Mouse (Mus musculus): ENCODE measurements around the gene Psmd1. TPM values are rescaled to one million over a fixed set of nuclear protein-coding genes. Genes with fewer than 3 reads are reported as not detected.
A peak's percentile ranks its signal among the peaks of the same experiment; 100 is the strongest.

The Psmd1 gene
- polyA plus RNA-seq, 1 experiment = 72.1 TPM

- TF ChIP-seq CTCF (IDR thresholded peaks at IDR 0.05; ENCODE audit: extremely low read depth, insufficient read depth, low read length) (no peak), POLR2A (IDR thresholded peaks at IDR 0.05; ENCODE audit: extremely low read depth, insufficient read depth, low read length) (no peak)
- Histone ChIP-seq H3K27ac (ENCODE audit: insufficient read depth, low read length) (no peak overlapping the region), H3K4me1 (ENCODE audit: control insufficient read depth, insufficient read depth, low read length) (no peaks in the 10 kb centered on the region; the same call in none of the 2 replicates), H3K4me3 (ENCODE audit: insufficient read depth, low read length) (no peak overlapping the region)
Measured at GRCm38 (mm10) chr1:86040817-86041216, 23.4 kb upstream of the Psmd1 start.

GRCm38 (mm10) chr1:86045056-86045455, 19.1 kb upstream of the Psmd1 start:
- Histone ChIP-seq H3K4me1 (ENCODE audit: control insufficient read depth, insufficient read depth, low read length) (no peaks in the 10 kb centered on the region; the same call in 1 of the 2 replicates), H3K27ac (ENCODE audit: insufficient read depth, low read length) (no peak overlapping the region), H3K4me3 (ENCODE audit: insufficient read depth, low read length) (no peak overlapping the region)
- TF ChIP-seq POLR2A (IDR thresholded peaks at IDR 0.05; ENCODE audit: extremely low read depth, insufficient read depth, low read length) (no peak), CTCF (IDR thresholded peaks at IDR 0.05; ENCODE audit: extremely low read depth, insufficient read depth, low read length) (no peak)

DNA sequence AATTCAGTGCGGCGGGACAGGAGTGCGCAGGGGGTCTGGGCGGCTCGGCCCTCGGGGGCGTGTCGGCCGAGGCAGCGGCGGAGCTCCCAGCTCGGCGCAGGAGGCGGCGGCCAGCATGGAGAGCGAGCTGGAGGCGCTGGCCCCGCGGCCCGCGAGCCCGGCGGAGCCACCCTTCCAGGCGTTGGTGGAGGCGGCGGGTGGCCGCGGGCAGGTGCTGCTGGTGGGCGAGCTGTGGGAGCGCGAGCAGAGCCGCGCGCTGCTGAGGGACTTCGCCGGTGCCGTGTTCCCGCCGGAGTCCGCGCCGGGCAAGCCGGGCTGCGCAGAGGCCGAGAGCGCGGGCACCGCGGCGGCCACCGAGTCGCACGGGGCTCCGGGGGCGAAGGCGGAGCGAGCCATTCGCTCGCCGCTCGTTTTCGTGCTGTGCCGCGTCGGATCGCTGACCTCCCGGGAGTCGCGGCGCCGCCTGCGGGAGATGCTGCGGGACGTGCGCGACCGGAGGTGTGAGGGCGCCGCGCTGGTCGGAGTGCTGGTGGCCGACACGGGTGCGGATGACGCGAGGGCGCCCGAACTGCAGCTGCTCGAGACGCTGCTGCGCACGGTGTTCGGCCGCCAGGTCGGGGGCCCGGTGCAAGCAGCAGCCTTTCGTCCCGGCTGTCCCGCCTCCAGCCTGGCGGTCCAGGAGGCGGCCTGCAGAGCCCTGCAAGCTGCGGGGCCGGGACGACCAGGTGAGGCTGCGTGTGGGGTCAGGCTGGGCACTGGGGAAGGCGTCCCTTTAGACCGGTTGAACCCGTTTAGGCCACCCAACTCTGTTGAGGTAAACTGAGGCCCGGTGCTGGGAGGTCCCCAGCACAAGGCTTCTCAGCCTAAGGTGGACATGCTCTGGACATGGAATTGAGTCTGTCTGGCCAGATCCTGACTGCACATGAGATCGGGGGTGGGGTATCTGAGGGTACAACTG, 18.1 kb upstream of the Psmd1 start, which contains the start of gene 2810459M11Rik:
Gene 2810459M11Rik, plus strand, starts transcription at position 16 of the 958 bp plus-strand sequence.
- Histone ChIP-seq H3K27ac (ENCODE audit: insufficient read depth, low read length) (peak within 1 kb of the TSS; percentile 80), H3K4me3 (ENCODE audit: insufficient read depth, low read length) (peak within 1 kb of the TSS; percentile 63), H3K4me1 (ENCODE audit: control insufficient read depth, insufficient read depth, low read length) (no peaks in the 10 kb centered on the region; the same call in 1 of the 2 replicates)
- no peak for TF ChIP-seq CTCF (IDR thresholded peaks at IDR 0.05; ENCODE audit: extremely low read depth, insufficient read depth, low read length)
- no peak for TF ChIP-seq POLR2A (IDR thresholded peaks at IDR 0.05; ENCODE audit: extremely low read depth, insufficient read depth, low read length)

GRCm38 (mm10) chr1:86046833-86047563, 17.2 kb upstream of the Psmd1 start:
- no peak for TF ChIP-seq CTCF (IDR thresholded peaks at IDR 0.05; ENCODE audit: extremely low read depth, insufficient read depth, low read length)
- TF ChIP-seq POLR2A (IDR thresholded peaks at IDR 0.05; ENCODE audit: extremely low read depth, insufficient read depth, low read length) = no peak
- Histone ChIP-seq H3K27ac (ENCODE audit: insufficient read depth, low read length) (no peak overlapping the region), H3K4me3 (ENCODE audit: insufficient read depth, low read length) (peak overlapping the region; percentile 63), H3K4me1 (ENCODE audit: control insufficient read depth, insufficient read depth, low read length) (no peaks in the 10 kb centered on the region; the same call in 1 of the 2 replicates)

DNA sequence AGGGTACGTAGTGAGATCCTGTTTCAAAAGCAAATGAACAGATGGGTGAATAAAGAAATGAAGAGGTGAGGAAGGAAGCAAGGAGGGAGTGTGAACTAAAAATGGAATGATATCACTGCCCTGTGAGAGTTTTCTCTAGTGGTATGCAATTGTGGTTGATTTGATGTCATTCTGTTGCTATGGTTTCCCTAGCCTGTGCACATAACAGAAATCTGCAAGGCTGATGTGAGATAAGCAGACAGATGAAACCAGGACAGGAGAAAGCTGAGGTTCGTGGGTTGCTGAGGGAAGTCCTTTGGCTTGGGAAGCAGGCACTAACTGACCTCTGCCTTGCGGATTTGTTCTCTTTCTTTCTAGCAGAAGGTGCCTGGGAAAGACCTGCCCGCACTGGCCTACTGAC, 16.0 kb upstream of the Psmd1 start:
- H3K4me3 ChIP-seq (ENCODE audit: insufficient read depth, low read length) = no peak overlapping the region
- TF ChIP-seq POLR2A (IDR thresholded peaks at IDR 0.05; ENCODE audit: extremely low read depth, insufficient read depth, low read length) (no peak), CTCF (IDR thresholded peaks at IDR 0.05; ENCODE audit: extremely low read depth, insufficient read depth, low read length) (no peak)
- H3K27ac ChIP-seq (ENCODE audit: insufficient read depth, low read length) = no peak overlapping the region
- no peaks in the 10 kb centered on the region; the same call in 1 of the 2 replicates for H3K4me1 ChIP-seq (ENCODE audit: control insufficient read depth, insufficient read depth, low read length)

GRCm38 (mm10) chr1:86048744-86049143, 15.4 kb upstream of the Psmd1 start:
- no peak overlapping the region for H3K27ac ChIP-seq (ENCODE audit: insufficient read depth, low read length)
- TF ChIP-seq CTCF (IDR thresholded peaks at IDR 0.05; ENCODE audit: extremely low read depth, insufficient read depth, low read length) = no peak
- TF ChIP-seq POLR2A (IDR thresholded peaks at IDR 0.05; ENCODE audit: extremely low read depth, insufficient read depth, low read length) = no peak
- no peaks in the 10 kb centered on the region; the same call in 1 of the 2 replicates for H3K4me1 ChIP-seq (ENCODE audit: control insufficient read depth, insufficient read depth, low read length)
- H3K4me3 ChIP-seq (ENCODE audit: insufficient read depth, low read length) = no peak overlapping the region

DNA sequence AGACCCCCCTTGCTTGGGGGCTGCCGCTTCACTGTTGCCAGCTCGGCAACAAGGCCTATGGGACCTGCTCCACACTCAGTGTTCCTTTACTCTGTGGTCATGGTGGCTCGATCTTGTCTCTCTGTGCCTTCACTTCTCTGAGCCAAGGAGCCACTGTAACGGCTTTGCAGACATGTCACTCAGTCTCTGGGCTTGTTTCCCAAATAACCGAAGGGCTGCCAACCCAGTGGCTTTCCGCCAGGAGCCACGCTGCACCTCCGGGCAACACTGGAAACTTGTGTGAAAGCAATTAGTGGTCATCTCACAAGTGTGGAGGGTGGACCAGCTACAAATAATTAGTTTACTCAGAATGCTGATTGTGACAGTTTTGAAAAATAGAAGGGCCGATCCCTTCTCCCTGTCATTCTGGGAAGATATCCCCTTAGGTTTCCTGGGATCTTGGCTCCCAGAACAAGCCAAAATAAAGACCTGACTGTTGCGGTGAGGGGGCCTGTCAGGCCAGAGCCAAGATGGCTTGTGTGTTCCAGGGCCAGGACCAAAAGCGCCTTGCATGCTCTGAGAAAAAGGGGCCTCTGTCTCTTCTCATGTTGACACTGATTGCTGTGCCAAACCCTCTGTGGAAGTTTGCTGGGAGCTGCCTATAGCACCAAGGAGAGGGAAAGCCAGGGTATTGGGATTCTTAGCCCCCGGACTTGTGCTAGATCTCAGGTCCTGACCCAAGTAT, 10.8 kb upstream of the Psmd1 start:
- no peaks in the 10 kb centered on the region for H3K4me1 ChIP-seq (ENCODE audit: control insufficient read depth, insufficient read depth, low read length)
- TF ChIP-seq CTCF (IDR thresholded peaks at IDR 0.05; ENCODE audit: extremely low read depth, insufficient read depth, low read length) = no peak
- no peak for TF ChIP-seq POLR2A (IDR thresholded peaks at IDR 0.05; ENCODE audit: extremely low read depth, insufficient read depth, low read length)
- H3K4me3 ChIP-seq (ENCODE audit: insufficient read depth, low read length) = no peak overlapping the region
- H3K27ac ChIP-seq (ENCODE audit: insufficient read depth, low read length) = no peak overlapping the region

GRCm38 (mm10) chr1:86054943-86055342, 9.2 kb upstream of the Psmd1 start:
- TF ChIP-seq CTCF (IDR thresholded peaks at IDR 0.05; ENCODE audit: extremely low read depth, insufficient read depth, low read length) (no peak), POLR2A (IDR thresholded peaks at IDR 0.05; ENCODE audit: extremely low read depth, insufficient read depth, low read length) (no peak)
- Histone ChIP-seq H3K27ac (ENCODE audit: insufficient read depth, low read length) (no peak overlapping the region), H3K4me1 (ENCODE audit: control insufficient read depth, insufficient read depth, low read length) (no peaks in the 10 kb centered on the region), H3K4me3 (ENCODE audit: insufficient read depth, low read length) (no peak overlapping the region)

- H3K4me1 ChIP-seq (ENCODE audit: control insufficient read depth, insufficient read depth, low read length) = no peaks in the 10 kb centered on the region
- H3K27ac ChIP-seq (ENCODE audit: insufficient read depth, low read length) = no peak overlapping the region
- TF ChIP-seq POLR2A (IDR thresholded peaks at IDR 0.05; ENCODE audit: extremely low read depth, insufficient read depth, low read length) (no peak), CTCF (IDR thresholded peaks at IDR 0.05; ENCODE audit: extremely low read depth, insufficient read depth, low read length) (no peak)
- no peak overlapping the region for H3K4me3 ChIP-seq (ENCODE audit: insufficient read depth, low read length)
Measured at GRCm38 (mm10) chr1:86056284-86056683, 7.9 kb upstream of the Psmd1 start.
